Mouse (Mus musculus) MEL (cell line): ENCODE measurements around the gene Gm5072. TPM values are rescaled to one million over a fixed set of nuclear protein-coding genes. Genes with fewer than 3 reads are reported as not detected.
"Not testable (repeated sequence)": the region's sequence is repeated elsewhere in the genome, so short reads cannot be mapped to it uniquely, and the experiment has no call there.

ENCODE experiments used
- DNase-seq: peaks from one replicate; pipeline ENCODE4 v3.0.0; 2011; ENCODE audit warnings: low read depth, low spot score
- H3K27ac ChIP-seq: 2 replicates; pipeline ENCODE4 v1.5.1; 2012; ENCODE audit warnings: low read depth, mild to moderate bottlenecking, control low read depth, low read length, moderate library complexity; ENCODE audit not compliant: control insufficient read depth
- H3K27me3 ChIP-seq, 2 experiments: fragments of 150-350 bp in 1 of 2; sonication (generic) in 1 of 2; 2 replicates each; pipeline ENCODE4 v1.6.1; 2012; ENCODE audit warnings: low read length in 2 of 2, mild to moderate bottlenecking in 2 of 2, improper control_type of control experiment in 1 of 2, moderate library complexity in 1 of 2; ENCODE audit not compliant: insufficient read depth in 2 of 2, control insufficient read depth in 1 of 2
- H3K36me3 ChIP-seq, 2 experiments: 2 replicates each; pipeline ENCODE4 v1.6.1; 2012 to 2014; ENCODE audit warnings: low read length in 2 of 2, improper control_type of control experiment in 1 of 2, inconsistent platforms in 1 of 2, mild to moderate bottlenecking in 1 of 2; ENCODE audit not compliant: insufficient read depth in 2 of 2, control insufficient read depth in 1 of 2
- H3K4me1 ChIP-seq, 2 experiments: fragments of 150-350 bp in 1 of 2; sonication (generic) in 1 of 2; 2 replicates each; pipeline ENCODE4 v1.6.1; 2012; ENCODE audit warnings: low read length in 2 of 2, improper control_type of control experiment in 1 of 2, mild to moderate bottlenecking in 1 of 2; ENCODE audit not compliant: insufficient read depth in 2 of 2, control insufficient read depth in 1 of 2
- H3K4me3 ChIP-seq, 2 experiments: fragments of 150-350 bp in 1 of 2; sonication (generic) in 1 of 2; 2 replicates each; pipeline ENCODE4 v1.5.1; 2012; ENCODE audit warnings: low read depth in 2 of 2, low read length in 2 of 2, mild to moderate bottlenecking in 2 of 2, moderate library complexity in 2 of 2, control low read depth in 1 of 2, improper control_type of control experiment in 1 of 2; ENCODE audit not compliant: control insufficient read depth in 1 of 2, insufficient read depth in 1 of 2
- H3K79me2 ChIP-seq: 2 replicates; pipeline ENCODE4 v1.6.1; 2012; ENCODE audit warnings: mild to moderate bottlenecking, low read length, moderate library complexity; ENCODE audit not compliant: control insufficient read depth, poor library complexity, insufficient read depth
- H3K9ac ChIP-seq: 2 replicates; pipeline ENCODE4 v1.6.1; 2012; ENCODE audit warnings: low read depth, mild to moderate bottlenecking, control low read depth, low read length, moderate library complexity; ENCODE audit not compliant: control insufficient read depth, poor library complexity, severe bottlenecking
- H3K9me3 ChIP-seq: fragments of 150-350 bp; sonication (generic); replicated peaks from 2 replicates; pipeline ENCODE4 v1.6.1; 2012; ENCODE audit warnings: mild to moderate bottlenecking, low read length, improper control_type of control experiment, moderate library complexity; ENCODE audit not compliant: insufficient read depth
- polyA plus RNA-seq, 2 experiments: library from polyadenylated mRNA; stranded (reverse) in 1 of 2; unstranded in 1 of 2; fragments of >175 nt in 1 of 2; fragments of >200 nt in 1 of 2; gene quantifications; 2 replicates each; pipeline versions ENCODE4 v1.2.1 to v1.2.4; 2012; ENCODE audit warnings: low replicate concordance in 2 of 2, low read depth in 1 of 2; ENCODE audit not compliant: insufficient read length in 2 of 2, insufficient read depth in 1 of 2, missing spikeins in 1 of 2
- total RNA-seq: library from RNA; depleted of rRNA; stranded (reverse); fragments of 300-350 nt; gene quantifications from 2 replicates; pipeline ENCODE4 v1.2.3, GENCODE M21; 2012; rRNA removed

The Gm5072 gene
- total RNA-seq (not detected in 2 replicates), polyA plus RNA-seq (not detected)

DNA sequence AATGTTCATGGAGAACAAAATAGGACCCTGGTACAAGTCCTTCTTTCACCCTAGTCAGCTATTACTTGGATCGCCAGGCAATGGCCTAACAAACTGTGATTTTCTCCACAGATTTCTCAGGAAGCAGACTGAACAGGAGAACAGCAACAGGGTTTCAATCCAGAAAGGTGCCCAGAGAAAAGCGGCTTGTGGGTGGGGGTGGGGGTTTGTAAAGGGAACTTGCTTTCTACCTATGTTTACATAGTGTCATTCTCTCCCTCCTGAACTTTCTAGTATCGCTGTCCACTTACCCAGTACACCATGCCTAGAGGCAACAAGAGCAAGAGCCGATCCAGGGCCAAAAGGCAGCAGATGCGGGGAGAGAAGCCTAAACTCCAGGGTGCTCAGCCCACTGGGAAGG lies at the start of gene Gm5072:
Gm5072 (plus strand) TSS at position 301 of the 400 bp plus-strand sequence.
- not testable (repeated sequence) for H3K9me3 ChIP-seq, H3K27ac ChIP-seq, H3K27me3 ChIP-seq, DNase-seq, H3K4me1 ChIP-seq, H3K79me2 ChIP-seq, H3K36me3 ChIP-seq, H3K4me3 ChIP-seq, H3K9ac ChIP-seq

Other genes with a start within 250 kb of the Gm5072 start
- not detected in 2 replicates for gene Mageb2, start 60.8 kb upstream of the Gm5072 start, total RNA-seq
- gene Mageb2, start 60.8 kb upstream of the Gm5072 start, polyA plus RNA-seq, result not detected
- not detected in 2 replicates for gene Gm8914, start 87.6 kb downstream of the Gm5072 start, total RNA-seq
- not detected for gene Gm8914, start 87.6 kb downstream of the Gm5072 start, polyA plus RNA-seq
- not detected in 2 replicates for gene 1700084M14Rik, start 183.4 kb downstream of the Gm5072 start, total RNA-seq
- gene 1700084M14Rik, start 183.4 kb downstream of the Gm5072 start, polyA plus RNA-seq, result not detected
- gene Gm14781, start 239.7 kb downstream of the Gm5072 start, total RNA-seq, result not detected in 2 replicates
- not detected for gene Gm14781, start 239.7 kb downstream of the Gm5072 start, polyA plus RNA-seq